Mouse (Mus musculus) MN1 (cell line): ENCODE measurements around the gene Ube2t.

Source experiments
- DNase-seq: peaks from one replicate; pipeline ENCODE4 v3.0.0-alpha.2; 2016; ENCODE audit warnings: low spot score

Gene Ube2t

DNA sequence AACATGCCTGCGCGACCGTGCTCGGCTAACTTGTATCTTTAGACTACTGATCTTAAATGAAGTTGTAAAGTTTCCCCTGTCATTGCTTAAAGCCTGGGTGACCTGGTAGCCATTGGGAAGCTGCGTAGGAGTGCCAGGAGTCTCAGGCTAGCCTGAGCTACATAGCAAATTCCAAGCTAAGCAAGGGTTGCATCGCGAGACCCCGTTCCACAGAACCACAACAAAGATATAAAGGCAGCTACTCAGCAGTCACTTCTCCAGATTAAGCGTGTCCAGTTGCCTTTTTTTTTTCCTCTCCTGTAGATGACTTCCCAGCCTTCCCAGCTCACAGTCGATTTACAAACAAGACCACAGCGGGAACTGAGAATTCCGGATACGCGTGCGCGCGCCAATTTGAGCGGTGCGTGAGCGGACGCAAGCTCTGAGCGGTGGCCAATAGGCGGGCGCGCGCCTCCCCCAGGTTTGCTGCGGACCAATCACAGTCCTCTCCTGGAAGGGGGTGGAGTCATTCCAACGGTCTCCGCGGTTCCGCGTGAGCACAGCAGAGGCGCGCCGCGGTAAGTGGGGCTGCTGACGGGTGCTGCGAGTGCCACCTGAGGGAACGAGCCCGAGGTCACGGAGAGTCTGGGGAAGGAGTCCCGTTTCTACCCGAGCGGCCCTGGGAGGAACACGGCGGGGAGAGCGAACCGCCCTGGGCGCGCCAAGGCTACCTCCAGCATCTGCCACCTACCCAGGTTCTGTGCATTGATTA lies at the start of gene Ube2t:
Gene Ube2t (plus strand): TSS at position 513 of the 751 bp plus-strand sequence.
- DNase-seq, result peak; percentile 96

DNA sequence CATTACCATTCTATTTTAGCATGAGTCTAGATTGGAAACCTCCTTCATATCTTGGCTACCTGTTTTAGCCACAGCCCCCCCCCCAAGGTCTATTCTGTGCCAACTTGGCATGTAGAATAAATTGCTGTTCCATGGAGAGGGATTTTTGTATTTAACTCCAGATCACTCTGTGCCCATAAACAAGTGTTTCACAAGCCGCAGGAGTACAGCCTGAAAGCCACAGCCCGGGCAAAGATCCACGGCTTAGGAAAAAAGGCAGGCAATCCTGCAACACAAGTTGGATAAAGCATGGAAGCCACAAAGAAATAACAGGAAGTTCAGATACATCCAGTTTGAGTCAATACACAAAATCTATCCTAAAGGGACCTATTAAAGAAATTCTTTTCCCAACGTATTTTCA lies 48.8 kb upstream of the Ube2t start:
- no peak for DNase-seq

DNA sequence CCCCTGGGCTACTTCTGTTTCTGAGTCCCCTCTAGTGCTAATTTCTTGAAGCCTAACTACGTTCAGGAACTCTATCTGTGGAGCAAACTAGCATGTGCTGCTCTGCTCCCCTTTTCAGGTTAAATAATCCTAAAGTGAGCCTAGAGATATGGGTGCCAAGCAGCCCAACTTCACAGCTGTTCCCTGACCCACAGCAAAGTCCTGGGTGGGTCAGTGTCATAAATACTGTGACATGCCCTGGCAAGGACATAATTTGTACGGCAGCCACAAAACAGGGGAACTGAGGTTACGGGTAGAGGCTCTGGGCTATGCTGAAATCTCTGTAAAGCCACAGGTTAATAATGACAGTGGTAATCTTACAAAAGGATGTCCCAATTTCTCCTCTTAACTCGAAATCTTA lies 46.9 kb upstream of the Ube2t start:
- DNase-seq, result no peak

DNA sequence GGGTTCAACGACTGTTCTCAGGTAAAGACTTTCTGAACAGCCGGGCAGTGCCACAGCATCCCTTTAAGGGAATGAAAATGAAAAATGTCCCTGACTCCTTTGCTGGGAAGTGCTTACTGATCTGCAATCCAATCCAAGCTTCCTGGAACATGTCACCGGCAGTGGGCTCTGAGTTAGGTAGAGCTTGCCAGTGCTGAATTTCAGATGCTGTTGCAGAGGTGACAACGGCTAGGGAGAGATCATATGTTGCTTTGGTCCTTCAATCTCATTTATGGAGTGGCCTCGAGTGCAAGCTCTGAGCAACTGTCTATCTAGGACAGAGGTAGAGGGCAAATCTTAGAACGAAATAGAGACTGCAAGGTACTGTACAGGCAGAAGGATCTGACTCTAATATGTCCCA lies 43.4 kb upstream of the Ube2t start:
- DNase-seq, result no peak

DNA sequence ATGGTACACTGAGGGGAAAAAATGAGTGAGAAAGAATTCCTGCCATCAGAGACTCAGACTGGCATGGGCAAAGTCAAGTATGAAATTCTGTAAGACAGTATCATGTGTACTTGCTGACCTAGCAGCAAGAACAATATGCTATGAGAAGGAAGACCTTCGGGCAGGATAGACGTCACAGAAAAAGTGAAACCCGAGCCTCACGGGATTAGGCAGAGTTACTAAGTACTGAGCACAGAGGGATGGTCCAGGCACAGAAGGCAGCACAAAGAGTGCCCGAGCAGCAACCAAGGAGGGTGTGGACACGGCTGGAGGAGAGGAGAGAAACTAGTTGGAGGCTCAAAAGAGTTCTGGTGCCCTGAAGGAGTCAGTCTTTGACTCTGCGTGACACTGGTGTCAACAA lies 29.9 kb upstream of the Ube2t start:
- DNase-seq, result no peak

DNA sequence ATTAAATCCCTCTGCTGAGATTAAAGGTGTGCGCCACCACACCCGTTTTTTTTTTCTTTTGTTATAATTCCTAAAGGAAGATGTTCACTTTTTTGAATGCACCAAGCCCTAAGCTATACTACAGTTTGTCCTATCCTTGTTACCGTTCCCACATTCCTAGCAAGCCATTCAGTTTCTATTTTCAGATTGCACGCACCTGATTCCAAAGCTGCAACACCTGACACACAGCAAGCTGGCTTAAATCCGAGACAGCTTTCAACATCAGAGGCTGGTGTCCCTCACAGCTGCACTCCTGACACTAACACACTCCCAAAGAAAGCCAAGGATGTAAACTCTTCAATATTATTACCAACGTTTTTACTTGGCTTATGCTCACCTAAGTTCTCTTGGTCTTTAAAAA lies 26.0 kb upstream of the Ube2t start:
- no peak for DNase-seq

DNA sequence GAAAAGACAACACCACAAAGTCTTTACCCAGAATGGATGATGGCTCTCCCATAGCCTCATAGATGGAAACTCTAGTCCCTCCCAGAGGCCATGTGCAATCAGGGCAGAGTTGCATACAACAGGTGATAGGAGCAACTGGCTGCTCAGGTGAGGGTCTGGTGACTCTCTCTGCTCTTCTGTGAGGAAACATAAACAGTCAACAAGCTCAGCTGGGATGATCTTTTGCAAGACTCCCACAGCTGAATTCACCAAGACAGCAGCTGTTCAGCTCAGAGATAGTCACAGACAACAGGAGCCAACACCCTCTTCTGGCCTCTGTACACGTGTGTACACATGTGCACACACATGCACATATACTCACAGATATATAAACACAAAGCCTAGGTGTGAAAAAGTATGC lies 24.1 kb upstream of the Ube2t start:
- DNase-seq, result no peak

DNA sequence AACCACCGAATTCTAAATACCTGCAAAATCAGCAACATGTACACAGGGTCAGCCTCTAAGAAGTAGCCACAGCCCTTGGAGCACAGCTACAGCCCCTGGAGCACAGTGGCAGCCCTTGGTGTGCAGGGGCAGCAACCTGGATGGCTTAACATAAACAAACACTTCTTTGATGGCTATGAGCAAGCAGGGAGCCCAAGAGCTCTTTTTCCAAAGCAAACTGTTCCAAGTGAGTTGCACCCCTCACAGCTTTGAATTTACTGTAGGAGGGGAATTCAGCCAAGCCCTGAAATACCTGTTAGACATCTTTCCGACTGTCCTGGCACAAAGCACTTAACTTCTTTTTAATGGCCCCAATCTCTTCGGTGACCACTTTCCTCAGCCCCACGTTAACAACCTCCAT lies 21.5 kb upstream of the Ube2t start:
- DNase-seq, result no peak

DNA sequence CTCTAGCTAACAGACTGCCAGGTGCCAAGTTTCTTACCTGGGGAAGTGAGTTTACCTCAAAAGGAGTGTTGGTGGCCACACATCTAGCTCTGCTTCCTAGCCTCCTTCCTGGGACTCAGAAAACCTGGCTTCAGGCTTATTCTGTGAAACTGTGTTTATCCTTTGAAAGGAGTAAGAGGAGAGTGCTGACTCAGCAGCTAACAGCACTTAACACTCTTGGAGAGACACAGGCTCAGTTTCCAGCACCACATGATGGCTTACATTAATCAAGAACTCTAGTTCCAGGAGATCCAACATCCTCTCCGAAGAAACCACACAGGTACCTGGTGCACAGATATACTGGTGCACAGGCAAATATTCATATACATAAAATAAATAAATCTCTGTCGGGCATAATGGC lies 19.5 kb upstream of the Ube2t start:
- no peak for DNase-seq

DNA sequence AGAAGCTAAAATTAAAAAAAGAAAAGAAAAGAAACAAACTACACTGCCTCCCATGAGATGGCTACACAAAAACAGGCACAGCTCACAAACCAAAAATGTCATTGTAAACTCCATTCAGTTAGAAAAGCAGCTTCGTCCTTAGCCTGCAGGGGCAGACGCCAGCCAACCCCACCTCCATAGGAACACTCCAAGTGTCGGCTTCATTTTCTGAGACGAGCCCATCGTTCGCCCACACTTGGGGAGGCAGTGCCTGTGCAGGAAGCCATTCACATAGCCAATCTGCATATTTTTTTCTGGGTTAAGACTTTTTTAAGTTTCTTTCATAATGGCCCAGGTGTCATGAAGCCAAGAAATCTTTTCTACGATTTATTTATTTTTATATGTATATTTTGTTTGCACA lies 14.8 kb upstream of the Ube2t start:
- DNase-seq, result no peak

DNA sequence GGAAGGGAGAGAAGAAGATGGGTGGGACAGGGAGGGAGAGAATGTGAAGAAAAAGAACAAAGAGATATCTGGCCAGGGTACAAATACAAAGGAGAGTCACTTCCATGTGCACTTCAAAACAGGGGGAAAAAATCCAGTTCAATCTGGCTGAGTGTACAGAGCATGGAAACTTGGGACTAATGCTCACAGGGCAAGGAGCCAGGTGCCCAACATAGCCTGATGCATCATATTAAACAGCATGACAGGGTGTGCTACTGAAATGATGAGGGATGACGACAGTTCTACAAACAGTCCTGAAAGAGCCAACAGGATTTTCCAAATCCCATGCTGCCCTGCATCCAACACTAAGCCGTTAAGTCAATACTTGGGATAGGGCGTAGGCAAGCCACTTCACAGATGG lies 12.4 kb upstream of the Ube2t start:
- DNase-seq, result no peak

DNA sequence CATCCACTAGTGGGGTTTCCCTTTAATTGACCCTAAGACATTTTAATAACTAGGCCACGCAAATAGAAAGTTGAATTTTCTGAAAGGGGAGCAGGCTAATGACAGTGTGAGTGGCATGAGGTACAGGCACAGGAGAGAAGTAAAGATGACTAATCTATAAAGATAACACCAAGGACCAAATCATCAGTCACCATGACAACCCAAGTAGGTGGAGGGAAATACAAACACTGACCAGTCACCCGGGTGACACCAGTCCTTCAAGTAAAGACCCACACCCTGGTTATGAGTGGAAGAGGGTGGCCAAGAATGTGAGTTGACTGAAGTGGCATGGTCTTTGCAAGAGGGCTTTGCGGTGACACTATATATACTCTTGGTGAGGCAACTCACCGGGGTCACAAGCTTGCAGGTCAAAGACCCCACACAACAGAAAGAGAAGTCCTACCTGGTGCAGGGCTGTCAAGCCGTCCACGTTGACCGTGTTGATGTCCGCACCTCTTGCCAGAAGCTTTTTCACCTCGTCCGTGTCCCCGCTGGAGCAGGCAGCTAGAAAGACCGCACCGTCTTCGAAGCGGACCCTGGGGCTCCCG lies 7.2 kb upstream of the Ube2t start:
- DNase-seq, result peak; percentile 69

DNA sequence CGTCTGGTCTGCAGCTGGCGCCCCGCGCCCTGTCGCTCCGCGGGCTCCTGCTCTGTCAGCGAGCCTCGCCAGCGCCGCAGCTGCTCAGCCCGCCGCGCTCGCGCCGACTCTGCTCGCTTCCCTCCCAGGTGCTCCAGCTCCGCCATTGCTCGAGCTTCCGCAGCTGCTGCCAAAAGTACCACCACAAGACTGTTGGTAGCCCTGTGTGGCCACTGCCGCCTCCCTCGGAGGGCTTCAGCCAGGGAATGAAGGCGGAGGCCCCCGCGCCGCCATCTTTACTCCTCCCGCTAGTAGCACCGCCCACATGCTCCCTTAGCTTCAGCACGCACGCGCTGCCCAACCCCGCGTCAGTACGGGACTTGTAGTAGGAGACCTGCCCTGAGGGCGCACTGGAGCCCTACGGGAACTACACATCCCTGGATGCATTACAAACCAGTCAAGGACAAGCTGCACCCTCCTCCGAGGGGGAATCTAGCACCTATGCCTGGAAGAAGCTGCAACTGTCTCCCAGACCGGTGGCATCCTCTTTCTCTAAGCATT lies 6.7 kb upstream of the Ube2t start, which contains the start of gene Ppp1r12b:
Gene Ppp1r12b (minus strand): TSS at position 306 of the 540 bp plus-strand sequence.
- DNase-seq, result peak; percentile 98

DNA sequence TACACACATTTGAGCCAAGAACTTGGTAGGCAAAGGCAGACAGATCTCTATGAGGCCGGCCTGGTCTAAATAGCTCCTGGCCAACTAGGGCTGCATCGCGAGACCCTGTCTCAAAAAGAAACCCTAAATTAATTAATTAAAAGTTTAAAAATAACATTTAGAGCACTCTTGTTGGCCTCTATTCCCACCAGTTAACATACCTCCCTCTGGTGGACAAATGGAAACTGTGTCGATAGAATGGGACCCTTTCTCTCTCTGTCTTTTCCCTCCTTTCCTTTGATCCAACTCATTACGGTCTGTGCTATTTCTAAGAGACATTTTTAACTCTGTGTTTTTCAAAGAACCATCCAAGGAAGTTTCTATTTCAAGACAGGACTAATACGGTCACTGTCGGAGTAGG lies 1.7 kb upstream of the Ube2t start:
- peak; percentile 37 for DNase-seq

DNA sequence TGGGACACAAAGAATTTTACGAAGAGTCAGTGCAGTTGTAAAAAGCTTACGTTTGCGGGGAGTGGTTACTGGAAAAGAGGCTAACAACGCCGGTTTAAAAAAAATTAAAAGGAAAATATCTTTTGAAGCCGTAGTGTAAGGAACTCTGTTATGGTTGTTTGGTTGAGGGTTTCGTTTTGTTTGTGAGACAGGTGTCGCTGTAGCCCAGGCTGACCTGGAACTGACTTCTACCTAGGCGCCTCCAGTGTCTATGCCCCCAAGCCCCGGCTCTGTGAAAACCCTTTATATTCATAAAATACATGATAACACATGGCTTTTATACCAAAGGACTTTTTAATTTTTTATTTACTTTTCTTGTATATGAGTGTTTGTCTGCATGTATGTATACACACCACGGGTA lies 456 bp downstream of the Ube2t start:
- DNase-seq, result peak; percentile 41

DNA sequence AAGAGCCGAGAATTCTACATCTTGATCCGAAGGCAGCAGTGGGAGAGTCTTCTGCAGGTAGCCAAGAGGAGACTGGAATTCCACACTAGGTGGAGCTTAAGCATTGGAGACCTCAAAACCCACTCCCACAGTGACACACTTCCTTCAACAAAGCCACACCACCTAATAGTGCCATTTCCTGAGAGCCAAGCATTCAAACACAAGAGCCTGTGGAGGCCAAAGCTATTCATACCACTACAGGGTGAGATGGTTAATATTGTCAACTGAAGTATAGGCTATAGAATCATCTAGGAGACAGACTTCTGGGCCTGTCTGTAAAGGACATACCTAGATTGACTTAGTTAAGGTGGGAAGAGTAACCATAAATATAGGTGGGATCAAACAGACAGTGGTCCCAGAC lies 3.1 kb downstream of the Ube2t start:
- no peak for DNase-seq

DNA sequence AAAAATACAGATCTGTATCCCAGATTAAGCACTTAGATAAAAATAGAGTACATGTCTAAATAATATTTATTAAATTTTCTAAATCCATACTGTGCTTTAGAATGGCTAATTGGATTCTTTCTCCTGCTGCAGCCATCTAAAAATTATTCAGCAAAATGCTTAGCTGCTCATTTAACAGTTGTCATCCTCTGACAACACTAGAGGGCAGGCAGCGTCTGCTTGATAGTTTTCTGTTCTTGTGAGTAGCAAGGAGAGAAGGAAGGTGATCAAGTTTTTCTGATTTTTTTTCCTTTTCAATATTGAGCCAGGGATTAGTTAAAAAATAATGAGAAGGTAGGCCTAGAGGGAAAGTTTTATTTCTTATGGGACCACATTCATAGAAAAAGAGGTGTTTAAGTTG lies 10.6 kb downstream of the Ube2t start:
- DNase-seq, result peak; percentile 27

DNA sequence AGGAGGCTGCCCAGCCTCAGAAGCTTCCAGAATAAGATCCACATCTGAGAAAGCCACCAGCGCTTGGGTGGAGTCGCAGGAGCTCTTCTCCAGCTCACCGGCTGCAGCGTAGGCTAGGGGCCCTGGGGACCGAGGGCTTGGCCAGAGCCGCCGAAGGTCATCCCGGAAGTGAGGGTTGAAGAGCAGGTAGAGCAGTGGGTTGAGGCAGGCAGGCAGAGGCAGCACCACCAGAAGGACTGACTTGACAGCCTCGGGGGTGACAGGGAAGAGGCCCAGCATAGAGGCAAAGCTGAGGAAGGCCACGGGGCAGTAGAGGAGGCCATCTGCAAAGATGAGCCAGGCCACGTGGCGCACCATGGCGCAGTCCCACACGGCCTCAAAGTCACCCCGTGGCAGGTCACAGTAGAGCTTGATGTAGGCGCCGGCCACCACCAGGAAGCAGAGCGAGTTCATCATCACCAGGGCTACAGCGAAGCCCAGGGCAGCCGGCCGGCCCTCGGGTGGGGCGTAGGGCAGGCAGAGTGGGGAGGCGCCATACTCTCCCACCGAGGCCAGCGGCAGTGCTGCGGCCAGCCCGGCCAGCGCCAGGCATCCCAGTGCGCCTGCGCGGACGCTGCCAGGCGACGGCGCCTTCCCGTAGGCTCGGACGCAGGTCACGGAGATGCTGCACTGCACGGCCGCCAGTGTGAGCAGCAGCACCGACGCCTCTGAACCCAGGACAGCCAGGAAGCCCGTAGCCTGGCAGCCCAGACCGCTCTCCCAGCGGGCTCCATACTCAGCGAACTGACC lies 25.0 kb downstream of the Ube2t start:
- DNase-seq, result peak; percentile 46

DNA sequence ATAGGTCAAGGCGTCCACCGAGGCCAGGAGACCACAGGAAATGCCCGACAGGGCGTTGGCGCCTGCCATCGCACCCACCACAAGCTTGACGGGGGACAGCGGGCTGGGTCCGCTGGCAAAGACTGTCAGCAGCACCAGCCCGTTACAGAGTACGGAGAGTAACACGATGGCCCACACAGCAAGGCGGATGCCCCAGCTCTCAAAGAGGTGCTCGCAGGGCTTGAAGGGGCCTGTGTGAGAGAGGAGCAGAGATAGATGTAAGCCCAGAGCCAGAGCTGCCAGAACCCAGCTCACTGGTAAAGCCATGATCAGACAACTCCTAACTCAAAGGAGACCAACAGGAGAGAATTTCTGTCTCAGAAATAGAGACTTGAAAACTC lies 25.6 kb downstream of the Ube2t start:
- DNase-seq, result no peak

DNA sequence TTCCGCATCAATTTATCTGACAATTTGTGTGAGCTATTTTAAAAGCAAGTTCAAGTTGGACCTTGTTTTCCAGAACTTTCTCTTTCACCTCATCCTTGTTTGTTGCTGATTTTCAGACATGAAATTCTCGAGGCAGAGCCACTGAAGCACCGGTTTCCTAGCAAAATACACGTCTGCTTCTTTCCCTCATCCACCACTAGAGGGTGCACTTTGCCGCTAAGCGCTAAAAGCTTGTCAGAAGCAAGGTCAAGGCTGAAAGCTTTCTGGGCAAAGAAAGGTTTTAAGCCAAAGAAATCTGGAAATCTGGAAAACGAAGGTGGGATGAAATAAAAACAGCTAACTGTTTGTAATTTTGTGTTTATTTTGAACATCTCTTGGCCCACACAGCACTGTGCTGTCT lies 27.0 kb downstream of the Ube2t start:
- peak; percentile 87 for DNase-seq

DNA sequence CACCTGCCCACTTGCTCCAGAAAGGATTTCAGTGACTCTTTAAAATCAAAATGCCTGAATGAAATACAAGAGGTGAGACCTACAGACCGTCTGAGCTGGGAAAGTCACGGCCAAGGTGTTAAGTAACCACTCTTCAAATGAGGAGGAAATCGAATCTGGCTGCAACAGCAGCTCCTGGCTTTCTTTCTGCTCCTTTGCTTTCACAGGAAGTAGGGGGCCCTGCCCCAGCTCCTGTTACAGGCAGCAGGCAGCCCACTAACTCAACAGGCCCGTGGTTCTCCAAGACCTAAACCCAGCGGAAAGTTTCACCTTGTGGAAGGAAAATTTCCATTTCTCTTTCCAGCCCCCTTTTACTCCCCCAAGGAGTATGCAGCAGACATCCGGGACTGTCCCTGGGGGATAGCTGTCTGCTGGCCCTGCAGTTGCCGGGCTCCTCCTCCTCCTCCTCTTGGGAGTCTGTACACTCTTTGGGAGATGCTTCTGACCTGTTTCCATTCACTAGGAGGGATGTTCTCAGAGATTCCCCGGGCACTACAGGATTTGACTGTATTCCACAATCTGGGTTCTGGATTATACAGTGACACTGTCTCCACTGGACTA lies 29.8 kb downstream of the Ube2t start:
- peak; percentile 27 for DNase-seq

DNA sequence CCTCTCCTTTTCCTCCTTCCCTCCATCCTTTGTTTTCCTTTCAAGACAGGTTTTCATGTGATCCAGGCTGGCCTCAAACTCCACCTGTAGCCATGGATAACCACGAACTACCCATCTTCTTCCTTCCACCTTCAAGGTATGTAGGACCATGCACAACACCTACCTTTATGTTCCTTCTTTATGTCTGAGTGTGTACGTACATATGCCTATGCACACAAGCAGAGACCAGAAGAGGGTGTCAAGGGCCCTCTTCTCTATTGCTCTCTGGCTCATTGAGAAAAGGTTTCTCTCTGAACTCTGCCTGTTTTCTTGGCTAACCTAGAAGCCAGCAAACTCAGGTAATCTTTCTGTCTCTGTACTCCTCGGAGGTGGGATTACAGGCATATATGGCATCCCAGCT lies 32.4 kb downstream of the Ube2t start:
- no peak for DNase-seq

DNA sequence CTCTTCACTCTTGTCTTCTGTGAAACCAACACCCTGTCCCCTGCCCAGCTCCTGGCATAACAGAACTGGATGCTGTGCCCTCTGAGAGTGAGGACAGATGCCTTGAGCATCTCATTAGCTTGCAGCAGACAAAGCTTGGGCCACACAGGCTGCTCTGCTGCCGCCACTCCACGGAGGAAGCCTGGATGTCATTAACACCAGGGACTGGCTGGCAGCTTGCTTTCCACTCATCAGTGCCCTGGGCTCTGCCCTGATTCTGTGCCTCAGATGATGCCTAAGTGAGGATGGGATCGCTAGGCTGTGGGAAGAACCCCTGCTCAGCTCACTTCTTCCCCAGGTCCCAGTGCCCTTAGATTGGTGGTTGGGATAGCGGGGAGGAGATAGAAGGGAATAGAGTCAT lies 33.1 kb downstream of the Ube2t start:
- DNase-seq, result no peak
